Mouse (Mus musculus) neural tube, embryonic 15.5 days (tissue): Measurements from ENCODE around the gene Tspan18. TPM values are rescaled to one million over a fixed set of nuclear protein-coding genes. Genes with fewer than 3 reads are reported as not detected.
A peak's percentile ranks its signal among the peaks of the same experiment; 100 is the strongest.

ENCODE experiments used
- ATAC-seq: fragments of 200-750 bp; cut with Nextera tagmentation; 2 replicates; pipeline ENCODE4 v1.8.0; 2017; ENCODE audit warnings: mild to moderate bottlenecking, moderate TSS enrichment, moderate library complexity; ENCODE audit not compliant: low FRiP score
- H3K27ac ChIP-seq: fragments of 300-500 bp; sonication (generic); replicated peaks from 2 replicates; pipeline ENCODE4 v1.5.1; 2015; ENCODE audit warnings: mild to moderate bottlenecking, inconsistent platforms
- H3K27me3 ChIP-seq: fragments of 300-500 bp; sonication (generic); replicated peaks from 2 replicates; pipeline ENCODE4 v1.6.1; 2015; ENCODE audit warnings: inconsistent platforms
- H3K36me3 ChIP-seq: fragments of 300-500 bp; sonication (generic); 2 replicates; pipeline ENCODE4 v1.6.1; 2015; ENCODE audit warnings: inconsistent platforms
- H3K4me1 ChIP-seq: fragments of 300-500 bp; sonication (generic); 2 replicates; pipeline ENCODE4 v1.6.1; 2015; ENCODE audit warnings: inconsistent platforms
- H3K4me2 ChIP-seq: fragments of 300-500 bp; sonication (generic); 2 replicates; pipeline ENCODE4 v1.6.1; 2015; ENCODE audit warnings: inconsistent platforms, mild to moderate bottlenecking, moderate library complexity
- H3K4me3 ChIP-seq: fragments of 300-500 bp; sonication (generic); replicated peaks from 2 replicates; pipeline ENCODE4 v1.5.1; 2015; ENCODE audit warnings: mild to moderate bottlenecking, inconsistent platforms
- H3K9ac ChIP-seq: fragments of 300-500 bp; sonication (generic); replicated peaks from 2 replicates; pipeline ENCODE4 v1.6.1; 2015; ENCODE audit warnings: mild to moderate bottlenecking, inconsistent platforms
- H3K9me3 ChIP-seq: fragments of 300-500 bp; sonication (generic); replicated peaks from 2 replicates; pipeline ENCODE4 v1.6.1; 2016; ENCODE audit warnings: inconsistent platforms
- WGBS: fragments of 180-500 bp; shearing (Covaris S2); methylation state at CpG from one replicate; pipeline ENCODE4 v1.1.7; 2015; ENCODE audit warnings: mixed read lengths; 5-methylcytosine and 5-hydroxymethylcytosine counted together
- polyA plus RNA-seq: library from polyadenylated mRNA; unstranded; fragments of >200 nt; fragmentation: Nextera tagmentation; extraction: Ambion mirVana; gene quantifications from 2 replicates; pipeline ENCODE4 v1.2.1, GENCODE M21; 2015

The Tspan18 gene
- polyA plus RNA-seq, 1 experiment from 2014 or later: 22.0 TPM

- no peaks in the 10 kb centered on the region for H3K9me3 ChIP-seq
- H3K27ac ChIP-seq: no peak overlapping the region
- ATAC-seq: no peak
- WGBS: 84% methylated on average over 7 of the region's 7 CpGs
- no peaks in the 10 kb centered on the region for H3K36me3 ChIP-seq
- no peak overlapping the region for H3K4me2 ChIP-seq
- H3K9ac ChIP-seq: no peak overlapping the region
- H3K4me3 ChIP-seq: no peak overlapping the region
- H3K4me1 ChIP-seq: peaks cover 22% of the 10 kb centered on the region
- no peaks in the 10 kb centered on the region for H3K27me3 ChIP-seq
Observed at GRCm38 (mm10) chr2:93161914-93162664, 172.2 kb downstream of the Tspan18 start.

DNA sequence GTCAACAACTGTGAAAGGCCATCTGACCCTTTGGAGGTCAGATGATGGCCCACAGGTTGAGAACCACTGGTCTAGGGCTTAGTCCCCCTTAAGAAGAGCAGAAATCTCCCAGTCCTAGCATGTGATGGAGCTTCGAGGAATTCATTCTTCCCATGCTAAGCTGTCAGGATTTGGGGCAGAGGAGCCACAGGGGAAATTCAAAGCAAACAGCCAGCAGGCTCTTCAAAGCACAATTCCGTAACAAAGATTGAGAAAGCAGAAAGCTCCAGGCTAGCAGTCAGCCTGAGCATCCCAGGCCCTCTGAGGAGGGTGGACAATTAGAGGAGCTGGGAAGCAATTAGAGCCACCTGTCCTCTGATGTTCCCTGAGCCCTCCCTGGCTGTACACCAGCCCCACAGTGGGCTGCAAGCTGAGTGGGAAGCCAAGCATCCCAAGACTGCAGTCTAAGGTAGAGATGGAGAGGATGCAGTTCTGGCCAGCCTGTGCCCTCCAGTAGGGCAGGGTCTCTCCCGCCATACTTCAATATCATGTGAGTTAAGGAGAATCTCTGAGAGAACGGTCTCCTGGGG, 173.8 kb downstream of the Tspan18 start:
- Histone ChIP-seq H3K4me2 (no peak overlapping the region), H3K36me3 (no peaks in the 10 kb centered on the region), H3K27ac (0 out of 2 replicates have a peak overlapping the region, but pooled peaks have one; percentile 41), H3K4me3 (no peak overlapping the region), H3K4me1 (peaks cover 13% of the 10 kb centered on the region), H3K9ac (no peak overlapping the region), H3K9me3 (no peaks in the 10 kb centered on the region), H3K27me3 (no peaks in the 10 kb centered on the region)
- ATAC-seq: no peak
- 67% methylated on average over 4 of the region's 4 CpGs for WGBS

- ATAC-seq: no peak
- Histone ChIP-seq H3K27ac (no peak overlapping the region), H3K4me3 (no peak overlapping the region), H3K36me3 (no peaks in the 10 kb centered on the region), H3K4me1 (peaks cover 15% of the 10 kb centered on the region), H3K4me2 (no peak overlapping the region), H3K9me3 (no peaks in the 10 kb centered on the region), H3K9ac (no peak overlapping the region), H3K27me3 (no peaks in the 10 kb centered on the region)
- 79% methylated on average over 1 of the region's 1 CpGs for WGBS
Observed at GRCm38 (mm10) chr2:93154486-93155032, 179.7 kb downstream of the Tspan18 start.

- Histone ChIP-seq H3K27ac (no peak overlapping the region), H3K9me3 (no peaks in the 10 kb centered on the region), H3K36me3 (no peaks in the 10 kb centered on the region), H3K4me3 (no peak overlapping the region), H3K4me2 (no peak overlapping the region), H3K4me1 (peaks cover 15% of the 10 kb centered on the region), H3K9ac (no peak overlapping the region), H3K27me3 (no peaks in the 10 kb centered on the region)
- WGBS: 92% methylated on average over 1 of the region's 1 CpGs
- no peak for ATAC-seq
Observed at GRCm38 (mm10) chr2:93153833-93154232, 180.5 kb downstream of the Tspan18 start.

DNA sequence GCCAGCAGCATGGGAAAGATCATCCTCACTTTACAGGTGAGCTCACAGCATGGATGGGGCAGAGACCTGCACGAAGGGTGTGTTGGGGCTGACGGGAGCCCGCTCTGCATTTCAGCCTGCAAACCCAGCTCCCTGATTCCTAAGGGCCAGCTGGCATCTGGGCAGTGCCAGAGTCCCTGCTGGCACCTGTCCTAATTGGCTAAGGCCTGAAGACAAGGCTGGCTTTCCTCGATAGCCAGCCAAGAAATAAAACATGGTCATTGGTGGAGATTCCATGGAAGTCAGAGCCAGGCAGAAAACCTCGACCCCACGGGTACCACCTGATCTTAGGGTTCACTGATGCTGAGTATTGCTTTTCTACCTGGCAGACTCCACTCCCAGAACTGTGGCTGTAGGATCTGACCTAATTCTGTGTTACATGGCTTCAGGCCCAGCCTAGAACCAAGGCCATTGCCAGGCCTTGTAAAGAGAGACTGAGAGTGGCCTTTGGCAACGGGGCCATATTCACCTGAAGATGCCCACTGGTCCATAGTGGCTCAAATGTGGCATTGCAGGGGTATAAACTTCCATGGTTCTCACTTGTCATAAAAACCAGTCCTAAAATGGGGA, 181.3 kb downstream of the Tspan18 start:
- H3K27me3 ChIP-seq: no peaks in the 10 kb centered on the region
- H3K9ac ChIP-seq: no peak overlapping the region
- no peak overlapping the region for H3K4me3 ChIP-seq
- peaks cover 15% of the 10 kb centered on the region for H3K4me1 ChIP-seq
- H3K9me3 ChIP-seq: no peaks in the 10 kb centered on the region
- 67% methylated on average over 7 of the region's 7 CpGs for WGBS
- H3K27ac ChIP-seq: no peak overlapping the region
- H3K36me3 ChIP-seq: no peaks in the 10 kb centered on the region
- H3K4me2 ChIP-seq: no peak overlapping the region
- no peak for ATAC-seq

- no peaks in the 10 kb centered on the region for H3K27me3 ChIP-seq
- WGBS: 81% methylated on average over 6 of the region's 6 CpGs
- H3K4me1 ChIP-seq: peaks cover 15% of the 10 kb centered on the region
- no peaks in the 10 kb centered on the region for H3K9me3 ChIP-seq
- H3K27ac ChIP-seq: no peak overlapping the region
- H3K4me3 ChIP-seq: no peak overlapping the region
- no peak for ATAC-seq
- no peaks in the 10 kb centered on the region for H3K36me3 ChIP-seq
- no peak overlapping the region for H3K4me2 ChIP-seq
- no peak overlapping the region for H3K9ac ChIP-seq
Observed at GRCm38 (mm10) chr2:93152191-93152601, 182.1 kb downstream of the Tspan18 start.

Other genes starting within 250 kb of the Tspan18 start
- 55.6 and 67.3 TPM in 2 replicates for gene Trp53i11, start 147.0 kb downstream of the Tspan18 start, polyA plus RNA-seq
- gene Cd82, start 128.6 kb upstream of the Tspan18 start, polyA plus RNA-seq: 22.4 and 68.9 TPM in 2 replicates
- not detected in 2 replicates for gene Gm10803, start 226.1 kb upstream of the Tspan18 start, polyA plus RNA-seq